Comparison of ENCODE assay signal across 8 mouse cellular contexts in the genomic region with DNA sequence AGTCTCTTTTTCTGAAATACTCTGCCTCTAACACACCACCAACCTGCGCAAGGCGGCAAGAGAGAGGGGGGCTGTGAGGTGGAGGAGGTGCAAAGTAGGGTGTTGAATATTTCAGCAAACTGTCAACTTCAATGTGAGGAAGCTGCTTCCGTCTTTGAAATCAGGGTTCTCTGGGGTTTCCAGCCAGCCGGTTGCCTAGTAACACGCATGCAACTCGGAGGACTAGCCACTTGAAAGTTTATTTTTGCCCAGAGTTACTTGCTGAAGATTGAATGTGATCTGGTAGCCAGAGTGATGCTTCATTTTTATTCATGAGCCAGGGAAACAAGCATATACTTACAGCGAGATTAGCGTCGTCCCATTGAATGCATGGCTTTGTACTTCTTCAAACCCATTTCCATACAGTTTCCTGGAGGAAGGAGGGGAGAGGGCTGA. TPM values are rescaled to one million over a fixed set of nuclear protein-coding genes. Genes with fewer than 3 reads are reported as not detected.
DNase-seq lines count a peak whose midpoint lies in the region; ATAC-seq and TF ChIP-seq lines count a peak whose summit lies in the region.

No protein-coding gene starts in this region.

- intact Hi-C loops in gastrocnemius, postnatal 14 days (cut with DNase I; ENCODE audit: low total_unique reads): no loop called here
- intact Hi-C loops in gastrocnemius, postnatal 36 days (cut with DNase I): no loop called here

- TF ChIP-seq CTCF in layer of hippocampus, adult 2 months (conservative IDR thresholded peaks at IDR 0.05): no peak

- peaks cover 5% of the 10 kb centered on the region; the same call in 1 of the 2 replicates for H3K4me1 ChIP-seq in embryonic facial prominence, embryonic 14.5 days (ENCODE audit: control insufficient read depth, insufficient read depth, low read length)
- peaks cover 35% of the 10 kb centered on the region for H3K4me1 ChIP-seq in neural tube, embryonic 15.5 days

- H3K36me3 ChIP-seq in embryonic facial prominence, embryonic 14.5 days (ENCODE audit: control insufficient read depth, insufficient read depth, low read length): no peaks in the 10 kb centered on the region
- no peaks in the 10 kb centered on the region for H3K36me3 ChIP-seq in neural tube, embryonic 15.5 days

- no peak overlapping the region for H3K9ac ChIP-seq in embryonic facial prominence, embryonic 14.5 days (ENCODE audit: low read depth, low read length)
- no peak overlapping the region for H3K9ac ChIP-seq in neural tube, embryonic 15.5 days (replicated peaks)

- DNase-seq in layer of hippocampus, adult 2 months (ENCODE audit: low spot score in 2 of 2): peak; percentile 24 to 35
- no peak for DNase-seq in layer of hippocampus, postnatal 25 days (ENCODE audit: extremely low spot score in 1 of 2, low spot score in 1 of 2)
- no peak for DNase-seq in embryonic facial prominence, embryonic 14.5 days (ENCODE audit: low spot score)
- peak; percentile 27 to 30 for DNase-seq in layer of hippocampus, postnatal 36 days
- DNase-seq in gastrocnemius, postnatal 14 days: no peak
- DNase-seq in gastrocnemius, postnatal 36 days: no peak
- DNase-seq in urinary bladder, adult 18-20 months (ENCODE audit: low spot score in 2 of 2): no peak

- H3K9me3 ChIP-seq in embryonic facial prominence, embryonic 14.5 days (ENCODE audit: control insufficient read depth, low read length): no peaks in the 10 kb centered on the region
- H3K9me3 ChIP-seq in neural tube, embryonic 15.5 days (replicated peaks): no peaks in the 10 kb centered on the region

- peak overlapping the region; percentile 7; the same call in 1 of the 2 replicates for H3K4me2 ChIP-seq in embryonic facial prominence, embryonic 14.5 days (ENCODE audit: low read depth, low read length)
- peak overlapping the region; percentile 15; the same call in 1 of the 2 replicates for H3K4me2 ChIP-seq in neural tube, embryonic 15.5 days

- no peak for ATAC-seq in embryonic facial prominence, embryonic 14.5 days (ENCODE audit: low read depth)
- peak; percentile 32; the same call in 1 of the 2 replicates for ATAC-seq in neural tube, embryonic 15.5 days (ENCODE audit: low FRiP score)

- 28% methylated on average over 9 of the region's 9 CpGs for WGBS in embryonic facial prominence, embryonic 14.5 days
- 11% methylated on average over 9 of the region's 9 CpGs for WGBS in neural tube, embryonic 15.5 days

- H3K4me3 ChIP-seq in layer of hippocampus, adult 2 months: no peak overlapping the region
- no peak overlapping the region for H3K4me3 ChIP-seq in embryonic facial prominence, embryonic 14.5 days (ENCODE audit: low read depth, low read length)
- H3K4me3 ChIP-seq in neural tube, embryonic 15.5 days (replicated peaks): no peak overlapping the region

- no peak overlapping the region for H3K27ac ChIP-seq in layer of hippocampus, adult 2 months
- no peak overlapping the region for H3K27ac ChIP-seq in embryonic facial prominence, embryonic 14.5 days (replicated peaks; ENCODE audit: low read depth, low read length)
- peak overlapping the region; percentile 48; the same call in 1 of the 2 replicates for H3K27ac ChIP-seq in neural tube, embryonic 15.5 days (replicated peaks)

- no peaks in the 10 kb centered on the region for H3K27me3 ChIP-seq in embryonic facial prominence, embryonic 14.5 days (replicated peaks; ENCODE audit: control insufficient read depth, insufficient read depth, low read length)
- H3K27me3 ChIP-seq in neural tube, embryonic 15.5 days (replicated peaks): no peaks in the 10 kb centered on the region

RNA-seq across cellular contexts. Expression of gene Lhcgr, which starts 33.8 kb away (rescaled TPM):
- under 1 TPM; 0.08 to 0.22 TPM for total RNA-seq in layer of hippocampus, adult 2 months (2021)
- under 1 TPM; 0.23 to 0.27 TPM for total RNA-seq in layer of hippocampus, postnatal 25 days (2021)
- polyA plus RNA-seq in embryonic facial prominence, embryonic 14.5 days (2014; fragmentation: Nextera tagmentation; extraction: Ambion mirVana): 0.47 and 0.49 TPM in 2 replicates
- under 1 TPM; 0.22 to 0.33 TPM for total RNA-seq in layer of hippocampus, postnatal 36 days (2021)
- 1.1 and 1.5 TPM in 2 replicates for polyA plus RNA-seq in neural tube, embryonic 15.5 days (2015; fragmentation: Nextera tagmentation; extraction: Ambion mirVana)
- not detected for total RNA-seq in gastrocnemius, postnatal 14 days (2021)
- total RNA-seq in gastrocnemius, postnatal 36 days (2021): not detected

Comparison
In these comparisons a context has a peak if more than half of its experiments do, and no peak if none do; other contexts are left out.
1. DNase-seq: peak in layer of hippocampus, adult 2 months (2 of 2) and layer of hippocampus, postnatal 36 days (2 of 2); none in layer of hippocampus, postnatal 25 days (0 of 2), embryonic facial prominence, embryonic 14.5 days (single experiment), gastrocnemius, postnatal 14 days (single experiment), gastrocnemius, postnatal 36 days (0 of 2) and urinary bladder, adult 18-20 months (0 of 2).